Mouse (Mus musculus) Patski (cell line): Measurements from ENCODE around the gene Slc18a3. TPM values are rescaled to one million over a fixed set of nuclear protein-coding genes. Genes with fewer than 3 reads are reported as not detected.

ENCODE experiments used
- ATAC-seq: fragments of 100-300 bp; one replicate; pipeline ENCODE4 v1.8.0; 2021
- CTCF ChIA-PET: fragments of 350-600 bp; sonication (Branson Sonifier 250); formaldehyde crosslinking; loops from one replicate; lab custom pipeline; 2022; ENCODE audit warnings: inconsistent platforms; lab: Charles Lee
- POLR2A ChIA-PET: fragments of 350-600 bp; sonication (Branson Sonifier 250); formaldehyde crosslinking; loops from one replicate; lab custom pipeline; 2022; ENCODE audit warnings: antibody characterized with exemption, inconsistent platforms; lab: Charles Lee
- DNase-seq: peaks from one replicate; pipeline ENCODE4 v3.0.0-alpha.2; 2011; ENCODE audit warnings: low read depth, low spot score
- H3K27me3 ChIP-seq: fragments of 371-371 bp; one replicate; pipeline ENCODE4 v1.5.1; 2021
- CTCF ChIP-seq: fragments of 100-300 bp; IDR thresholded peaks from one replicate; pipeline ENCODE4 v1.5.1; 2021
- in situ Hi-C: fragments of 300-500 bp; cut with MboI; formaldehyde crosslinking; loops from 3 replicates; pipeline ENCODE4 v1.11.1; 2018; ENCODE audit warnings: low pct_unique_long_range_greater_than_20kb, mixed read lengths
- polyA plus RNA-seq: library from polyadenylated mRNA; unstranded; gene quantifications from one replicate; pipeline ENCODE4 v1.2.3, GENCODE M21; 2021

Slc18a3 gene
- not detected for polyA plus RNA-seq

- in situ Hi-C loops, result no loop called here
- POLR2A ChIA-PET, result no interaction called here
- no peak for DNase-seq
- H3K27me3 ChIP-seq, result peaks cover 52% of the 10 kb centered on the region
- ATAC-seq, result no peak
- TF ChIP-seq CTCF, result no peak
- CTCF ChIA-PET, result no interaction called here
Observed at GRCm38 (mm10) chr14:32464601-32465505, at the start of gene Slc18a3. Slc18a3 (minus strand) TSS chr14:32464850.

GRCm38 (mm10) chr14:32513336-32514032 is 48.8 kb upstream of the Slc18a3 start, which contains the start of gene Ercc6:
Ercc6 (plus strand) TSS chr14:32513521.
- no peaks in the 10 kb centered on the region for H3K27me3 ChIP-seq
- peak; percentile 78 for ATAC-seq
- DNase-seq, result peak; percentile 56
- POLR2A ChIA-PET, result interaction anchor here (1.2 kb wide), 1 partner anchor 13 kb away, joined by 3 read pairs; no protein-coding TSS in a partner anchor
- TF ChIP-seq CTCF, result no peak
- CTCF ChIA-PET, result interaction anchor here (1.4 kb wide), 1 partner anchor 18 kb away, joined by 3 read pairs; no protein-coding TSS in a partner anchor
- in situ Hi-C loops, result no loop called here

- TF ChIP-seq CTCF, result no peak
- no peak for DNase-seq
- ATAC-seq, result no peak
- POLR2A ChIA-PET, result no interaction called here
- H3K27me3 ChIP-seq, result no peaks in the 10 kb centered on the region
- in situ Hi-C loops, result no loop called here
- CTCF ChIA-PET, result no interaction called here
Observed at GRCm38 (mm10) chr14:32512912-32513311, 48.3 kb upstream of the Slc18a3 start.

GRCm38 (mm10) chr14:32509443-32509961 is 44.9 kb upstream of the Slc18a3 start:
- POLR2A ChIA-PET, result no interaction called here
- ATAC-seq, result no peak

GRCm38 (mm10) chr14:32508105-32508835 is 43.6 kb upstream of the Slc18a3 start:
- ChIA-PET POLR2A (no interaction called here), CTCF (no interaction called here)
- no peak for ATAC-seq
- no peak for DNase-seq
- TF ChIP-seq CTCF, result no peak
- in situ Hi-C loops, result no loop called here
- no peaks in the 10 kb centered on the region for H3K27me3 ChIP-seq

More at GRCm38 (mm10) chr14:32509443-32509961, 44.9 kb upstream of the Slc18a3 start:
- in situ Hi-C loops, result no loop called here
- TF ChIP-seq CTCF, result no peak
- no peak for DNase-seq
- H3K27me3 ChIP-seq, result no peaks in the 10 kb centered on the region
- CTCF ChIA-PET, result no interaction called here

GRCm38 (mm10) chr14:32507216-32507615 is 42.6 kb upstream of the Slc18a3 start:
- in situ Hi-C loops, result no loop called here
- DNase-seq, result no peak
- ChIA-PET POLR2A (no interaction called here), CTCF (no interaction called here)
- no peak for ATAC-seq
- no peaks in the 10 kb centered on the region for H3K27me3 ChIP-seq
- TF ChIP-seq CTCF, result no peak

- ATAC-seq (peak; percentile 92), DNase-seq (peak; percentile 61)
- ChIA-PET CTCF (interaction anchor here (1.5 kb wide), 1 partner anchor 10 kb away, joined by 3 read pairs; no protein-coding TSS in a partner anchor), POLR2A (no interaction called here)
- in situ Hi-C loops, result no loop called here
- no peaks in the 10 kb centered on the region for H3K27me3 ChIP-seq
- TF ChIP-seq CTCF, result no peak
Observed at GRCm38 (mm10) chr14:32506329-32506728, 41.7 kb upstream of the Slc18a3 start.

- no peak for DNase-seq
- POLR2A ChIA-PET, result no interaction called here
- H3K27me3 ChIP-seq, result no peaks in the 10 kb centered on the region
- in situ Hi-C loops, result no loop called here
- TF ChIP-seq CTCF, result no peak
- CTCF ChIA-PET, result no interaction called here
- no peak for ATAC-seq
Observed at GRCm38 (mm10) chr14:32503897-32504296, 39.2 kb upstream of the Slc18a3 start.

GRCm38 (mm10) chr14:32502764-32503688 is 38.4 kb upstream of the Slc18a3 start:
- in situ Hi-C loops, result no loop called here
- no peaks in the 10 kb centered on the region for H3K27me3 ChIP-seq
- ATAC-seq, result no peak
- no peak for TF ChIP-seq CTCF
- DNase-seq, result no peak
- CTCF ChIA-PET, result interaction anchor here (1.6 kb wide), 1 partner anchor 31 kb away, joined by 3 read pairs; no protein-coding TSS in a partner anchor
- POLR2A ChIA-PET, result no interaction called here
